Mouse (Mus musculus): Measurements from ENCODE around the gene Tenm4. TPM values are rescaled to one million over a fixed set of nuclear protein-coding genes. Genes with fewer than 3 reads are reported as not detected.

Tenm4 gene
- polyA plus RNA-seq, 1 experiment from 2014 or later: 42.7 TPM

- no peak overlapping the region for H3K4me2 ChIP-seq
- ATAC-seq (replicated peaks; ENCODE audit: low FRiP score): peak; percentile 59
- WGBS: 31% methylated on average over 11 of the region's 11 CpGs
These were observed 331.4 kb downstream of the Tenm4 start for GRCm38 (mm10) chr7:96502321-96502973.

DNA sequence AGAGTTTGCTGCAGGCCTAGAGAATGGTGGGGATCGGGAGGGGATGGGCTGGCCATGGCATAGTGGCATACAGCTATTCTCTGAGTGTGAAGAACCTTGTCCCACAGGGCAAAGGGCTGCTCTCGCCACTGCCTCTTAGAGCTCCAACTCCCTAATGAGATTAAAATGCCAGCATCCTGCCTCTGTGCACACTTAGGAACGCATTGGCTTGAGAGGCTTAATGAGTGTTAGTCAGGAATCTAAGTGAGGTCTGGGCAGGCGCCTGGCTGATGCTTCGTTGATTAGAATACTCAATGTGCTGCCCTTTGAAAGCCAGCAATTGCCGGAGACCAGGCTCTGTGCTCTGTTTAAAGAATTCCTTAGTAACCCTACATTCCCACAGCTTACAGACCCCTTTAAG lies 334.5 kb downstream of the Tenm4 start:
- no peaks in the 10 kb centered on the region for H3K36me3 ChIP-seq
- H3K4me3 ChIP-seq (replicated peaks): no peak overlapping the region
- no peak overlapping the region for H3K9ac ChIP-seq
- H3K4me1 ChIP-seq: peaks cover 27% of the 10 kb centered on the region
- no peak overlapping the region for H3K4me2 ChIP-seq
- WGBS: 71% methylated on average over 6 of the region's 6 CpGs
- peak; percentile 46 for ATAC-seq (replicated peaks; ENCODE audit: low FRiP score)
- H3K27me3 ChIP-seq: no peaks in the 10 kb centered on the region
- H3K9me3 ChIP-seq (replicated peaks): no peaks in the 10 kb centered on the region; the same call in 1 of the 2 replicates
- no peak overlapping the region for H3K27ac ChIP-seq

More at GRCm38 (mm10) chr7:96502321-96502973, 331.4 kb downstream of the Tenm4 start:
- no peaks in the 10 kb centered on the region; the same call in 1 of the 2 replicates for H3K9me3 ChIP-seq (replicated peaks)
- no peak overlapping the region for H3K9ac ChIP-seq
- H3K27me3 ChIP-seq: no peaks in the 10 kb centered on the region
- no peaks in the 10 kb centered on the region for H3K36me3 ChIP-seq
- H3K4me3 ChIP-seq (replicated peaks): no peak overlapping the region
- H3K27ac ChIP-seq: peak overlapping the region; percentile 29; the same call in 1 of the 2 replicates
- H3K4me1 ChIP-seq: peaks cover 21% of the 10 kb centered on the region

DNA sequence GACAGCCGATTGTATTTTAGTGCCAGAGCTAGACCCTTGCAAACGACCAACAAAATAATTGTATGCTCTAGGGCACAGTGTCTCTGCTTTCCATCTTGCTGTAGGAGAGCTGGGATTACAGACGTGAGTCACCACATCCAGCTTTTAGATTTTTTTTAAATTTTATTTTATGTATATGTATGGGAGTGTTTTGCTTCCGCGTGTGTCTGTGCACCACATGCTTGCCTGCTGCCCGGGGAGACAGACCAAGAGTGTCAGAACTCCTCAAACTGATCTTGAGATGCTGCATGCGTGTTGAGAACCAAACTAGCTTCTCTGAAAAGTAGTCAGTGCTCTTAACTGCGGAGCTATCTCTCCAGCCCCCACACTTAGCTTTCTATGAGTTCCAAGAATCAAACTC lies 336.0 kb downstream of the Tenm4 start:
- Histone ChIP-seq H3K9me3 (replicated peaks) (no peaks in the 10 kb centered on the region; the same call in 1 of the 2 replicates), H3K4me2 (no peak overlapping the region), H3K4me1 (peaks cover 30% of the 10 kb centered on the region), H3K36me3 (no peaks in the 10 kb centered on the region), H3K9ac (no peak overlapping the region), H3K27ac (no peak overlapping the region), H3K27me3 (no peaks in the 10 kb centered on the region), H3K4me3 (replicated peaks) (no peak overlapping the region)
- no peak for ATAC-seq (replicated peaks; ENCODE audit: low FRiP score)
- 90% methylated on average over 8 of the region's 8 CpGs for WGBS

DNA sequence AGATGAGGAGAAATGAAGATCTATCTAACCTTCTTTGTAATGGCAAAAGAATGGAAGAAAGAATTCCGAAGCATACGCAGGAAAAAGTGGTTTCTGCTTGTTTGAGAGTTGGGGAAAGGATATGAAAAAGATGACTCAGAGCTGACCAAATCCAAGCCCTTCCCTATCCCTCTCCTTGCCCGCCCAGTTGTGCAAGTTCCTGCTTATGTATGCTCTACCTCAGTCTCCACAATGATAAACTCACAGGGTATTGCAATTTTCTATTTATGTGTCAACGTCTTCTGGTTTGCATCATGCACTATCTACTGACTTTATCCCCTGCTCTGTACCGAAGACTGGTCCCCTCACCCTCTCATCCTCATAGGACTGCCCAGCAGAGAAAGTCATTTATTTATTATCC lies 339.4 kb downstream of the Tenm4 start:
- Histone ChIP-seq H3K4me1 (peaks cover 32% of the 10 kb centered on the region), H3K9ac (no peak overlapping the region), H3K27ac (0 out of 2 replicates have a peak overlapping the region, but pooled peaks have one; percentile 70), H3K36me3 (no peaks in the 10 kb centered on the region), H3K9me3 (replicated peaks) (no peaks in the 10 kb centered on the region; the same call in 1 of the 2 replicates), H3K4me2 (no peak overlapping the region), H3K27me3 (no peaks in the 10 kb centered on the region), H3K4me3 (replicated peaks) (no peak overlapping the region)
- WGBS: 82% methylated on average over 5 of the region's 5 CpGs
- no peak for ATAC-seq (replicated peaks; ENCODE audit: low FRiP score)

DNA sequence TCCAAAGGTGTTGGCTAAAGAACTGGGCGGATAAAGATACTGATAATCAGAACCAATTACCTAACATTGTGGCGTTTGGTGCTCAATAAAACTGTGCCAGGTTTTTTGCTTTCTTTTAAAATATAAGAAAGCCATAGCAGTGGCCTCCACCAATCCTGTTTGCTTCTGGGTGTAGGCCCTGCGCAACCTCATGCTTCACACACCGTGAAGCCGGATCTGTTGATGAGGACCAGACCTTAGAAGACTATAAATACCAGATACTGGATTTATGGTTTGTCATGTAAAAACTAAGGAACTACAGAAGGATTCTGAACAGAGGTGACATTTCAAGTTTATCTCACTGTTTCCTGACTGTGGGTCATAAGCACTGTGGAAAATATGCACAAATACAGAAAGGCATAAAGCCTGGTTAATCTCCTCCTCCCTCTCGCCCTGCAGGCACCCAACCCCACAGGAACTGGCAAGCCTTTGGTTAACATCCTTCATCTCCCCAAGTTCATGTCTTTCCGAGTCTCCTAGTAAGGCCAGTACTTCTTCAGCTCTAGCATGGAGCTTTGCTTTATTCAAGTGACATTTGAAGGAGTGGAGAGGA lies 340.1 kb downstream of the Tenm4 start:
- Histone ChIP-seq H3K27me3 (no peaks in the 10 kb centered on the region), H3K27ac (peak overlapping the region; percentile 70)
- no peak for ATAC-seq (replicated peaks; ENCODE audit: low FRiP score)

GRCm38 (mm10) chr7:96511953-96512511 lies 341.0 kb downstream of the Tenm4 start:
- Histone ChIP-seq H3K4me1 (peaks cover 32% of the 10 kb centered on the region), H3K9me3 (replicated peaks) (no peaks in the 10 kb centered on the region; the same call in 1 of the 2 replicates), H3K27ac (peak overlapping the region; percentile 70), H3K9ac (no peak overlapping the region), H3K27me3 (no peaks in the 10 kb centered on the region), H3K36me3 (no peaks in the 10 kb centered on the region), H3K4me2 (no peak overlapping the region), H3K4me3 (replicated peaks) (no peak overlapping the region)
- WGBS: 60% methylated on average over 14 of the region's 14 CpGs
- ATAC-seq (replicated peaks; ENCODE audit: low FRiP score): peak; percentile 66

More for the DNA sequence above, 340.1 kb downstream of the Tenm4 start:
- peaks cover 32% of the 10 kb centered on the region for H3K4me1 ChIP-seq
- H3K4me2 ChIP-seq: no peak overlapping the region
- no peak overlapping the region for H3K9ac ChIP-seq
- H3K36me3 ChIP-seq: no peaks in the 10 kb centered on the region
- 67% methylated on average over 7 of the region's 7 CpGs for WGBS
- no peak overlapping the region for H3K4me3 ChIP-seq (replicated peaks)
- no peaks in the 10 kb centered on the region; the same call in 1 of the 2 replicates for H3K9me3 ChIP-seq (replicated peaks)

DNA sequence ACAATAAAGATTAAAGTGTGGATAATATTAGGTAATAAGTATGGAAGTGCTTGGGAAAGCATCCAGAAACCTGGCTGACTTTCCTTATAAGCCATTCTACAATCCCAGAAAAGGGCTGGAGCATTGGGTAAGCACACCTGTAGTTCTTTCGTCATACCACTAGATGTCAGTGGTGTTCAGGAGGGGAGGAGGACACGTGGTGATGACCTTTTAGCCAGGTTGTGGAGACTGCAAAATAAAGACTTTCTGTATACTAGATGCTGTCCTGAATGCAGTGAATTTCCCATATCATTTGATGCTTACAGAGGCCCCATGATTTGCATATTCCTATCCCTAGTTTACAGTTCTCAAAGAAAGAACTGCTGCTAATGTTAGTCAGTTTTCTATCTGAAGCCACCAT lies 348.2 kb downstream of the Tenm4 start:
- H3K27me3 ChIP-seq: no peaks in the 10 kb centered on the region
- H3K4me1 ChIP-seq: 0 out of 2 replicates have a peak, but pooled peaks cover 7% of the 10 kb centered on the region
- no peak overlapping the region for H3K4me2 ChIP-seq
- H3K4me3 ChIP-seq (replicated peaks): no peak overlapping the region
- 1% methylated on average over 2 of the region's 2 CpGs for WGBS
- H3K27ac ChIP-seq: no peak overlapping the region
- no peak overlapping the region for H3K9ac ChIP-seq
- ATAC-seq (replicated peaks; ENCODE audit: low FRiP score): 0 out of 2 replicates have a peak, but pooled peaks have one; percentile 37
- no peaks in the 10 kb centered on the region for H3K9me3 ChIP-seq (replicated peaks)
- no peaks in the 10 kb centered on the region for H3K36me3 ChIP-seq

- Histone ChIP-seq H3K4me3 (replicated peaks) (no peak overlapping the region), H3K4me1 (peaks cover 28% of the 10 kb centered on the region), H3K36me3 (no peaks in the 10 kb centered on the region), H3K27me3 (no peaks in the 10 kb centered on the region), H3K9ac (no peak overlapping the region), H3K4me2 (no peak overlapping the region), H3K27ac (no peak overlapping the region), H3K9me3 (replicated peaks) (no peaks in the 10 kb centered on the region)
- 67% methylated on average over 7 of the region's 7 CpGs for WGBS
- no peak for ATAC-seq (replicated peaks; ENCODE audit: low FRiP score)
These were observed 350.9 kb downstream of the Tenm4 start for GRCm38 (mm10) chr7:96521956-96522355.

DNA sequence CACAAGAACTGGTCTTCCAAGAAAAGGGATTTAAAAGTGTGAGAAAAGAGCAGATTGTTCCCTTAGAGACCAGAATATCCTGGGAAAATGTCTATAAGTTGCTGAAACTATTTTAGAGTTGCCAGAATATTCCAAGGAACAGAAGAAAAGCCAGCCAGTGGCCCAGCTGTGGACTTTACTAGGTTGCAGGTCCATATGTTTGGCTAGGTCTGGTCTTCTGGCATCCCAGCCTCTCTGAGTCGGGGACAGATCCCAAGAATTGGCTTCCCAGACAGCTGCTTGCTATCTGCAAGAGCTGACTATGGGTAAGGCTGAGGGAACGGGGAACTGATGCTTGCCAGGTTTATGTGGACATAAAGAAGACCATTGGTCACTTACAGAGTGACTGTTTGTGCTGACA lies 352.6 kb downstream of the Tenm4 start:
- Histone ChIP-seq H3K4me3 (replicated peaks) (no peak overlapping the region), H3K27me3 (no peaks in the 10 kb centered on the region), H3K36me3 (no peaks in the 10 kb centered on the region), H3K27ac (peak overlapping the region; percentile 19), H3K4me1 (peaks cover 28% of the 10 kb centered on the region), H3K9ac (no peak overlapping the region), H3K4me2 (no peak overlapping the region), H3K9me3 (replicated peaks) (no peaks in the 10 kb centered on the region)
- ATAC-seq (replicated peaks; ENCODE audit: low FRiP score): no peak
- 62% methylated on average over 2 of the region's 2 CpGs for WGBS

DNA sequence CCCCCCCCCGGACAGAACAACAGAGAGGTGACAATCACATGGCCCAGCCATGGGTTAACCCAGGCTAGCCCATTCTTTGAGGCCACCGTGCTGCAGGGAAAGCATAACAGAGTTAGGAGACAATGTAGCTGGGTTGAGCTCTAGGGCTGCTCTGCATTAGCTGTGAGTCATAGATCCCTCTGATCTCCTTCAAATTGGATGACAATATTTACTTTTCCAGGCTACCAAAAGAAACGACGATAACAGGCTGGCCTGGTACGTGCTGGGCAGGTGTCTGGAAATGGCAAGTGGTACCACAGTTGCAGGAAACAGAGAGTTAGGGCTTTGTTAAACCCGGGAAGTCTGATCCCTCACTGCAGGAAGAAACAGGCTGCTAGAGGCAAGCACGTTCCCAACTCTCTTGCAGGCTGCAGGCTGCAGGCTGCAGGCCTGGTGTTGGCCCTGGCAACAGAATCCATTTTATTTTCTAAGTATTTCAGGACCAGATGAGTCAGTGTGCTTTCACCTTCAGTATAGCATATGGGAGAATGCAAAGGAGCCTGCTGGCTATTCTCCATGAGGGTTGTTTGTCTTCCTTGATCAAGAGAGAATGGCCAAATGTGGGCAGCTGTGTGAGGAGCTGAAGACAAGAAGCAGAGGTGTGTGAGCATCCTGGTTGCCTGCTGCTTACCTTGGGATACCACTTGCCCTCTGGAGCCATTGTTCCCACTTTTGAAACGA lies 353.6 kb downstream of the Tenm4 start:
- Histone ChIP-seq H3K9me3 (replicated peaks) (no peaks in the 10 kb centered on the region), H3K4me3 (replicated peaks) (no peak overlapping the region), H3K9ac (no peak overlapping the region), H3K27ac (peak overlapping the region; percentile 19), H3K27me3 (no peaks in the 10 kb centered on the region), H3K4me1 (peaks cover 28% of the 10 kb centered on the region), H3K4me2 (no peak overlapping the region), H3K36me3 (no peaks in the 10 kb centered on the region)
- ATAC-seq (replicated peaks; ENCODE audit: low FRiP score): no peak
- WGBS: 54% methylated on average over 8 of the region's 8 CpGs

DNA sequence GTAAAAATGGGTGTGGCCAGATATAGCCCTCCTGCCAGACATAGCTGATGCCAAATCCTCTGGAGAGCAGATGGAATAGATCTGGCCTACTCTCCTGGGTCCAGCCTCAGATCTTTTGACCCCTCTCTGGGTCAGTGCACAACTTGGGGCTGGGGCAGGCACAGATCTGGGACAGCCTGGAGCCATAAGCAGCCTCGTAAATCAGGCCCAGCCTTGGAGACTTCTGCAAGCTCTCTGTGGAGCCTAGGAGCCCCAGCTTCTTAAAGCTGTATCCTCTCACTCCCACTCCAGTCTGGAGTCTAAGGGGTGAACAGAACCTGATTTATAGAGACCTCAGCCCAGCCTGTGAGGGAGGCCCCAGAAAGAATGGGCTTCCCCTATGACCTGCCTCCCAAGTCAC lies 354.3 kb downstream of the Tenm4 start:
- H3K27me3 ChIP-seq: no peaks in the 10 kb centered on the region
- H3K4me2 ChIP-seq: no peak overlapping the region
- H3K36me3 ChIP-seq: no peaks in the 10 kb centered on the region
- WGBS: 19% methylated on average over 1 of the region's 1 CpGs
- peak; percentile 96 for ATAC-seq (replicated peaks; ENCODE audit: low FRiP score)
- H3K27ac ChIP-seq: peak overlapping the region; percentile 19
- no peak overlapping the region for H3K9ac ChIP-seq
- H3K9me3 ChIP-seq (replicated peaks): no peaks in the 10 kb centered on the region
- no peak overlapping the region for H3K4me3 ChIP-seq (replicated peaks)
- H3K4me1 ChIP-seq: peaks cover 31% of the 10 kb centered on the region
